In the genomic region with DNA sequence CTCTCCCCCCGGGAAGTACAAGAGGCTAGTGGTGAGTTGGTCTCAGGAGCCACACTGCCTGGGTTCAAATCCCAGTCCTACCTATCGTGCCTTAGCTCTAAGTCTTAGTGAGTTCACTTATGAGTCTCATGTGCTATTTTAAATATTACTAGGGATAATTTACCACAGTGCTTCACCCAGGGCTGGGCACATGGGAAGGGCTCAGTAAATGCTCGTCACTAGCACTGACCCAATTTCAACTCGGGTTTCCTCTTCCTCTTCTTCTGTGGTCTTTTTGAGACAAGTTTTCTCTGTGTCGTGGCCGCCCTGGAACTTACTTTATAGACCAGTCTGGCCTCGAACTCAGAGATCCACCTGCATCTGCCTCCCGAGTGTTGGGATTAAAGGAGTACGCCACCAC, we compare ENCODE assay signal across 29 mouse cellular contexts.
DNase-seq lines count a peak whose midpoint lies in the region; ATAC-seq and TF ChIP-seq lines count a peak whose summit lies in the region.
"Had no signal": no experiment of that assay in that cellular context is flagged by ENCODE, and none has a peak within 500 bp of the region (broad histone marks: within the 10 kb centered on the region; RNA-seq: fewer than 3 reads in every experiment).

No protein-coding gene starts in this region.

- peak; percentile 28 for ATAC-seq in inflammation-experienced regulatory T-cells, adult 6 months
- no peak for ATAC-seq in forebrain, embryonic 12.5 days (ENCODE audit: low FRiP score)
- ATAC-seq: forebrain, embryonic 13.5 days; forebrain, embryonic 16.5 days; hindbrain, embryonic 16.5 days had no signal

- peak overlapping the region; percentile 35; the same call in 1 of the 2 replicates for H3K27ac ChIP-seq in thymus, adult 2 months (ENCODE audit: control insufficient read depth, insufficient read depth, low read length)
- no peak overlapping the region for H3K27ac ChIP-seq in forebrain, embryonic 12.5 days
- H3K27ac ChIP-seq: embryonic facial prominence, embryonic 10.5 days; embryonic facial prominence, embryonic 13.5 days; forebrain, embryonic 13.5 days; heart, embryonic 15.5 days; hindbrain, embryonic 10.5 days; hindbrain, embryonic 13.5 days had no signal

- no peaks in the 10 kb centered on the region for H3K9me3 ChIP-seq in forebrain, embryonic 12.5 days
- H3K9me3 ChIP-seq: embryonic facial prominence, embryonic 10.5 days; embryonic facial prominence, embryonic 13.5 days; forebrain, embryonic 13.5 days; heart, embryonic 12.5 days; heart, embryonic 15.5 days; hindbrain, embryonic 10.5 days; hindbrain, embryonic 13.5 days had no signal

- no peak overlapping the region for H3K4me3 ChIP-seq in thymus, adult 2 months (ENCODE audit: control insufficient read depth, insufficient read depth, low read length)
- no peak overlapping the region for H3K4me3 ChIP-seq in forebrain, embryonic 12.5 days (replicated peaks)
- H3K4me3 ChIP-seq: embryonic facial prominence, embryonic 10.5 days; embryonic facial prominence, embryonic 13.5 days; erythroblast, embryonic 14.5 days; forebrain, embryonic 13.5 days; heart, embryonic 12.5 days; heart, embryonic 15.5 days; hindbrain, embryonic 10.5 days; hindbrain, embryonic 13.5 days had no signal

- peaks cover 24% of the 10 kb centered on the region for H3K4me1 ChIP-seq in thymus, adult 2 months (replicated peaks; ENCODE audit: control insufficient read depth, insufficient read depth, low read length)
- no peaks in the 10 kb centered on the region for H3K4me1 ChIP-seq in forebrain, embryonic 12.5 days
- H3K4me1 ChIP-seq: embryonic facial prominence, embryonic 10.5 days; embryonic facial prominence, embryonic 13.5 days; forebrain, embryonic 13.5 days; hindbrain, embryonic 10.5 days; hindbrain, embryonic 13.5 days had no signal

- no peak overlapping the region for H3K4me2 ChIP-seq in forebrain, embryonic 12.5 days
- H3K4me2 ChIP-seq: embryonic facial prominence, embryonic 13.5 days; forebrain, embryonic 13.5 days; heart, embryonic 12.5 days; heart, embryonic 15.5 days; hindbrain, embryonic 13.5 days had no signal

- WGBS in thymus, adult 2 months = 35% methylated on average over 9 of the region's 9 CpGs
- 91% methylated on average over 9 of the region's 9 CpGs for WGBS in forebrain, embryonic 12.5 days

- H3K27me3 ChIP-seq in thymus, adult 2 months (ENCODE audit: control insufficient read depth, insufficient read depth, low read length) = no peaks in the 10 kb centered on the region
- H3K27me3 ChIP-seq in forebrain, embryonic 12.5 days = no peaks in the 10 kb centered on the region
- H3K27me3 ChIP-seq: embryonic facial prominence, embryonic 13.5 days; forebrain, embryonic 13.5 days; heart, embryonic 12.5 days; heart, embryonic 15.5 days; hindbrain, embryonic 13.5 days had no signal

- no peak overlapping the region for H3K9ac ChIP-seq in forebrain, embryonic 12.5 days
- H3K9ac ChIP-seq: embryonic facial prominence, embryonic 13.5 days; forebrain, embryonic 13.5 days; heart, embryonic 12.5 days; heart, embryonic 15.5 days; hindbrain, embryonic 13.5 days had no signal

- TF ChIP-seq POLR2A in thymus, adult 2 months (IDR thresholded peaks at IDR 0.05; ENCODE audit: control insufficient read depth, extremely low read depth, insufficient read depth, low read length, poor library complexity) = no peak

- no peak for DNase-seq in thymus, adult 2 months
- DNase-seq in thymus, postnatal 4 days = no peak
- DNase-seq in thymus, postnatal 25 days = peak; percentile 16
- no peak for DNase-seq in thymus, postnatal 36 days
- no peak for DNase-seq in embryo, embryonic 10 days (ENCODE audit: low spot score)
- no peak for DNase-seq in right cerebral cortex, adult 2 months (ENCODE audit: low spot score in 2 of 2)
- DNase-seq: adrenal gland, postnatal 10 days; adrenal gland, postnatal 36 days; cerebellum, adult 18-20 months; cerebellum, adult 9-10 months; cerebellum, postnatal 14 days; embryo, embryonic 11 days; gastrocnemius, postnatal 10 days; gastrocnemius, postnatal 36 days; heart, adult 18-20 months; heart, postnatal 10 days; heart, postnatal 36 days had no signal

- peaks cover 53% of the 10 kb centered on the region for H3K36me3 ChIP-seq in thymus, adult 2 months (ENCODE audit: control insufficient read depth, insufficient read depth, low read length)
- no peaks in the 10 kb centered on the region for H3K36me3 ChIP-seq in forebrain, embryonic 12.5 days (replicated peaks)
- H3K36me3 ChIP-seq: embryonic facial prominence, embryonic 10.5 days; embryonic facial prominence, embryonic 13.5 days; heart, embryonic 15.5 days; hindbrain, embryonic 10.5 days; hindbrain, embryonic 13.5 days had no signal

- no peak for TF ChIP-seq CTCF in thymus, adult 2 months (IDR thresholded peaks at IDR 0.05; ENCODE audit: borderline replicate concordance, control insufficient read depth, extremely low read depth, insufficient read depth, low read length, poor library complexity)
